Mouse (Mus musculus) testis, adult 2 months (tissue): ENCODE measurements at regions not wholly inside any gene's neighbourhood (a gene's known extent, or its start where the extent isn't known, plus 50 kb on each side); places are given as distances from the start of the nearest gene placed in this dataset.

Experiments
- CTCF ChIP-seq: fragments of 200-500 bp; IDR thresholded peaks from 2 replicates; pipeline ENCODE4 v1.5.1; 2012; ENCODE audit warnings: low read depth, mild to moderate bottlenecking, inconsistent platforms, low read length, moderate library complexity; ENCODE audit not compliant: control insufficient read depth, insufficient read depth, insufficient replicate concordance
- POLR2A ChIP-seq: fragments of 200-500 bp; IDR thresholded peaks from 2 replicates; pipeline ENCODE4 v1.6.1; 2012; ENCODE audit warnings: low read depth, mild to moderate bottlenecking, inconsistent platforms, low read length, moderate library complexity; ENCODE audit not compliant: control insufficient read depth

GRCm38 (mm10) chr16:46605001-46605878 is 106.9 kb upstream of the Nectin3 start:
- no peak for TF ChIP-seq POLR2A
- no peak for TF ChIP-seq CTCF
